Mouse (Mus musculus) kidney, adult 2 months (tissue): ENCODE data around the gene Rnf144b.

Source experiments
- CTCF ChIP-seq: fragments of 200-500 bp; conservative IDR thresholded peaks from 2 replicates; pipeline ENCODE4 v1.5.1; 2011; ENCODE audit warnings: low read depth, mild to moderate bottlenecking, control low read depth, low read length, moderate library complexity, mixed read lengths; ENCODE audit not compliant: insufficient read depth, insufficient read length
- POLR2A ChIP-seq: fragments of 200-500 bp; IDR thresholded peaks from one replicate; pipeline ENCODE4 v1.6.1; 2011; ENCODE audit warnings: low read depth, low read length, control low read depth

DNA sequence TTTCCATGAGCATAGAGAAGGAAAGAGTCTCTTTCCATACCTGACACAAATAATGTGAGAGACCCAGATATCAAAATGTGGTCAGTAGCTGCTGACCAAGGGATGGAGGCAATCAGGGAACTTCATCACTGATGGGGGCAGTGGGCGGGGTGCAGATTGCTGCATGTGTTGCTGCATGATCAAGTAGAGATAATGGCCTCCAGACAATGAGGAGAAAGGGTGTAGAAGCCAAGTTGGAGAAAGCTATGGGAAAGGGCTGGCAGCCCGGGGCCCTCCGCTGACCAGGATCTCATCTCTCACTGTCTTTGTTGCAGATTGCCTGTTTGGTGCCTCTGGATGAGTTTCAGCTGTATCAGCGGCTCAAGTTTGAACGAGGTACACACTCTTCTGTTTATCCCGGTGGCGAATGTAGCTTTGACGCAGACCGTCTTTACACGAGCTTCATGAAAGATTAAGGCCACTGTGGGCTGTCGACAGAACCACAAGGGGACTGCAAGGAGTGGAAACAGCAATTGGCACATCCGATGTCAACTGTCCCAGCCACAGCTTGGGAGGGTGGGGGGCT lies 106.3 kb downstream of the Rnf144b start:
- TF ChIP-seq POLR2A (no peak), CTCF (no peak)
